In genomic region chr15:27823581-27823980, GRCm38 (mm10) we compare ENCODE assay signal across 9 mouse cellular contexts.
DNase-seq lines count a peak whose midpoint lies in the region; ATAC-seq and TF ChIP-seq lines count a peak whose summit lies in the region.
"Had no signal": no experiment of that assay in that cellular context is flagged by ENCODE, and none has a peak within 500 bp of the region (broad histone marks: within the 10 kb centered on the region; RNA-seq: fewer than 3 reads in every experiment).

No protein-coding gene starts in this region.

- no peaks in the 10 kb centered on the region for H3K4me1 ChIP-seq in intestine, postnatal 0 days (replicated peaks; ENCODE audit: control insufficient read depth, insufficient read depth, low read length)
- no peaks in the 10 kb centered on the region for H3K4me1 ChIP-seq in stomach, postnatal 0 days (replicated peaks; ENCODE audit: control insufficient read depth, insufficient read depth)
- H3K4me1 ChIP-seq in midbrain, embryonic 15.5 days = no peaks in the 10 kb centered on the region
- H3K4me1 ChIP-seq: limb, embryonic 15.5 days had no signal

- peaks cover 74% of the 10 kb centered on the region for H3K36me3 ChIP-seq in intestine, postnatal 0 days (ENCODE audit: control insufficient read depth, insufficient read depth)
- H3K36me3 ChIP-seq in stomach, postnatal 0 days (ENCODE audit: control insufficient read depth, insufficient read depth, low read length) = peaks cover 19% of the 10 kb centered on the region
- peaks cover 71% of the 10 kb centered on the region for H3K36me3 ChIP-seq in midbrain, embryonic 15.5 days (replicated peaks)

- peak; percentile 28 for DNase-seq in adrenal gland, adult 2 months
- DNase-seq in adrenal gland, postnatal 25 days = no peak
- DNase-seq in layer of hippocampus, adult 11-12 months (ENCODE audit: low spot score) = peak; percentile 60
- DNase-seq in layer of hippocampus, adult 9-11 months = no peak
- DNase-seq in MEL-GATA-1-ER (ENCODE audit: extremely low read depth, low read depth) = peak; percentile 21
- no peak for DNase-seq in stomach, postnatal 0 days (ENCODE audit: low spot score)

- no peak overlapping the region for H3K4me3 ChIP-seq in intestine, postnatal 0 days (ENCODE audit: low read depth, low read length)
- H3K4me3 ChIP-seq in stomach, postnatal 0 days (ENCODE audit: low read depth, low read length) = no peak overlapping the region
- H3K4me3 ChIP-seq in midbrain, embryonic 15.5 days = no peak overlapping the region
- H3K4me3 ChIP-seq: limb, embryonic 15.5 days had no signal

- ATAC-seq in intestine, postnatal 0 days = no peak
- no peak; the same call in 1 of the 2 replicates for ATAC-seq in stomach, postnatal 0 days (ENCODE audit: low FRiP score, low TSS enrichment)
- ATAC-seq in midbrain, embryonic 15.5 days (replicated peaks) = no peak

- peak; percentile 84 for TF ChIP-seq CTCF in intestine, postnatal 0 days (IDR thresholded peaks at IDR 0.05; ENCODE audit: low read depth)
- peak; percentile 81 for TF ChIP-seq CTCF in stomach, postnatal 0 days (IDR thresholded peaks at IDR 0.05; ENCODE audit: low read depth)

- H3K4me2 ChIP-seq in intestine, postnatal 0 days (replicated peaks; ENCODE audit: low read depth) = no peak overlapping the region
- no peak overlapping the region for H3K4me2 ChIP-seq in stomach, postnatal 0 days (replicated peaks; ENCODE audit: low read depth)
- H3K4me2 ChIP-seq in midbrain, embryonic 15.5 days = no peak overlapping the region
- H3K4me2 ChIP-seq: limb, embryonic 15.5 days had no signal

- no peak for TF ChIP-seq EP300 in stomach, postnatal 0 days (optimal IDR thresholded peaks at IDR 0.05)

- H3K27me3 ChIP-seq in intestine, postnatal 0 days (replicated peaks; ENCODE audit: control insufficient read depth, insufficient read depth, low read length) = no peaks in the 10 kb centered on the region
- no peaks in the 10 kb centered on the region for H3K27me3 ChIP-seq in stomach, postnatal 0 days (ENCODE audit: control insufficient read depth, insufficient read depth, low read length)
- H3K27me3 ChIP-seq in midbrain, embryonic 15.5 days (replicated peaks) = no peaks in the 10 kb centered on the region
- H3K27me3 ChIP-seq: limb, embryonic 15.5 days had no signal

- H3K9me3 ChIP-seq in intestine, postnatal 0 days (ENCODE audit: control insufficient read depth) = no peaks in the 10 kb centered on the region
- no peaks in the 10 kb centered on the region for H3K9me3 ChIP-seq in stomach, postnatal 0 days (ENCODE audit: control insufficient read depth, low read length)
- H3K9me3 ChIP-seq in midbrain, embryonic 15.5 days = no peaks in the 10 kb centered on the region
- H3K9me3 ChIP-seq: limb, embryonic 15.5 days had no signal

- no peak overlapping the region for H3K27ac ChIP-seq in intestine, postnatal 0 days (ENCODE audit: low read depth, low read length)
- H3K27ac ChIP-seq in stomach, postnatal 0 days (replicated peaks) = no peak overlapping the region
- H3K27ac ChIP-seq in midbrain, embryonic 15.5 days = no peak overlapping the region
- H3K27ac ChIP-seq: limb, embryonic 15.5 days had no signal

- H3K9ac ChIP-seq in intestine, postnatal 0 days (ENCODE audit: low read depth, low read length) = no peak overlapping the region
- H3K9ac ChIP-seq in stomach, postnatal 0 days (ENCODE audit: low read length) = no peak overlapping the region
- H3K9ac ChIP-seq in midbrain, embryonic 15.5 days = no peak overlapping the region
- H3K9ac ChIP-seq: limb, embryonic 15.5 days had no signal

- 90% methylated on average over 4 of the region's 4 CpGs for WGBS in intestine, postnatal 0 days
- WGBS in stomach, postnatal 0 days = 82% methylated on average over 4 of the region's 4 CpGs
- WGBS in midbrain, embryonic 15.5 days = 89% methylated on average over 4 of the region's 4 CpGs

Comparison
In these comparisons a context has a peak if more than half of its experiments do, and no peak if none do; other contexts are left out.
1. DNase-seq: peak in adrenal gland, adult 2 months (single experiment), layer of hippocampus, adult 11-12 months (single experiment) and MEL-GATA-1-ER (single experiment); none in adrenal gland, postnatal 25 days (single experiment), layer of hippocampus, adult 9-11 months (single experiment) and stomach, postnatal 0 days (single experiment).